Mouse (Mus musculus): ENCODE data around the gene Pm20d1.

GRCm38 (mm10) chr1:131844883-131845282, 47.7 kb downstream of the Pm20d1 start:
- TF ChIP-seq TAL1 (IDR thresholded peaks at IDR 0.05; ENCODE audit: low read length) (no peak), GATA1 (IDR thresholded peaks at IDR 0.05; ENCODE audit: low read length) (no peak)

All from erythroblast, embryonic 14.5 days (primary cell).